Mouse (Mus musculus): ENCODE data around the gene Timm17a. TPM values are rescaled to one million over a fixed set of nuclear protein-coding genes. Genes with fewer than 3 reads are reported as not detected.

Timm17a gene
- polyA plus RNA-seq, 1 experiment from 2014 or later = 210 TPM

GRCm38 (mm10) chr1:135290908-135291307 is 22.7 kb downstream of the Timm17a start:
- no peaks in the 10 kb centered on the region for H3K27me3 ChIP-seq (ENCODE audit: control insufficient read depth, insufficient read depth, low read length)
- H3K4me3 ChIP-seq (ENCODE audit: low read depth, low read length) = no peak overlapping the region
- no peak overlapping the region for H3K9ac ChIP-seq (replicated peaks; ENCODE audit: low read length)
- H3K4me2 ChIP-seq (ENCODE audit: low read depth, low read length) = no peak overlapping the region
- ATAC-seq (replicated peaks; ENCODE audit: insufficient number of reproducible peaks, low FRiP score, low TSS enrichment, low read depth) (no peak), DNase-seq (ENCODE audit: low spot score) (no peak)
- no peaks in the 10 kb centered on the region for H3K4me1 ChIP-seq (ENCODE audit: control insufficient read depth, insufficient read depth, low read length)
- WGBS = 85% methylated on average over 5 of the region's 5 CpGs
- H3K9me3 ChIP-seq (replicated peaks; ENCODE audit: control insufficient read depth, low read length) = no peaks in the 10 kb centered on the region
- no peak overlapping the region for H3K27ac ChIP-seq (replicated peaks; ENCODE audit: low read depth, low read length)
- H3K36me3 ChIP-seq (replicated peaks; ENCODE audit: control insufficient read depth, insufficient read depth, low read depth, low read length) = no peaks in the 10 kb centered on the region; the same call in 1 of the 2 replicates

- Histone ChIP-seq H3K27me3 (ENCODE audit: control insufficient read depth, insufficient read depth, low read length) (no peaks in the 10 kb centered on the region), H3K4me2 (ENCODE audit: low read depth, low read length) (no peak overlapping the region), H3K4me3 (ENCODE audit: low read depth, low read length) (no peak overlapping the region), H3K27ac (replicated peaks; ENCODE audit: low read depth, low read length) (no peak overlapping the region), H3K36me3 (replicated peaks; ENCODE audit: control insufficient read depth, insufficient read depth, low read depth, low read length) (no peaks in the 10 kb centered on the region), H3K9ac (replicated peaks; ENCODE audit: low read length) (no peak overlapping the region), H3K9me3 (replicated peaks; ENCODE audit: control insufficient read depth, low read length) (no peaks in the 10 kb centered on the region), H3K4me1 (ENCODE audit: control insufficient read depth, insufficient read depth, low read length) (no peaks in the 10 kb centered on the region)
- no peak for DNase-seq (ENCODE audit: low spot score)
- ATAC-seq (replicated peaks; ENCODE audit: insufficient number of reproducible peaks, low FRiP score, low TSS enrichment, low read depth) = no peak
- 68% methylated on average over 2 of the region's 2 CpGs for WGBS
Observed at GRCm38 (mm10) chr1:135286311-135286710, 27.3 kb downstream of the Timm17a start.

- WGBS = 0% methylated on average over 22 of the region's 39 CpGs
- Histone ChIP-seq H3K27me3 (ENCODE audit: control insufficient read depth, insufficient read depth, low read length) (no peaks in the 10 kb centered on the region), H3K4me2 (ENCODE audit: low read depth, low read length) (peak within 1 kb of the TSS; percentile 87), H3K4me3 (ENCODE audit: low read depth, low read length) (peak within 1 kb of the TSS; percentile 76), H3K9ac (replicated peaks; ENCODE audit: low read length) (peak within 1 kb of the TSS; percentile 93), H3K9me3 (replicated peaks; ENCODE audit: control insufficient read depth, low read length) (no peaks in the 10 kb centered on the region), H3K4me1 (ENCODE audit: control insufficient read depth, insufficient read depth, low read length) (no peaks in the 10 kb centered on the region), H3K36me3 (replicated peaks; ENCODE audit: control insufficient read depth, insufficient read depth, low read depth, low read length) (no peaks in the 10 kb centered on the region), H3K27ac (replicated peaks; ENCODE audit: low read depth, low read length) (peak within 1 kb of the TSS; percentile 69)
- DNase-seq (ENCODE audit: low spot score) = peak; percentile 81
- peak; percentile 84 for ATAC-seq (replicated peaks; ENCODE audit: insufficient number of reproducible peaks, low FRiP score, low TSS enrichment, low read depth)
Observed at GRCm38 (mm10) chr1:135283826-135284291, 29.7 kb downstream of the Timm17a start, which contains the start of gene Rnpep. TSS of gene Rnpep (minus strand) at chr1:135284084.

DNA sequence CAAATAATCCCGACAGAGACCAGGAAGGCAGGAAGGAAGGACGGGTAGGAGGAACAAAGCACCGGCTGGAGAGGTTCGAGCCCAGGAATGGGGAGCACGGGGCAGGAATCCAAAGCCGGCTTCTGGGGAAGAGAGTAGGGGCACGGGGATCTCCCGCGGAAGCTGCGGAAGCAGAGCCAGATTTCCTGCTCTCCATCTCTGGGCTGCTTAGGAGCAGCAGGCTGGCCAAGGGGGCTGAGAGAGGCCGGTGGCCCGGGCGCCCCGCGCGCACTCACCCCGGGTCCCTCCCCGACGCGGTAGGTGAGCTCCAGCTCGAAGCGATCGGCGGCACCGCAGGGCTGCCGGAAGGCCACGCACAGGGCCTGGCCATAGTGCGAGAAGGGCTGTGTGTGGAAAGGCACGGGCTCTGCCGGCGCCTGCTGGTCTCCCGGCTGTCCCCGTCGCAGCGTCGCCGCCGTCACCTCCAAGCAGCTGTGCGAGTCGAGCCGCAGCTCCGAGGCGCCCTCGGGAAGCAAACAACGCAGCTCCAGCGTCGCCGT is 30.2 kb downstream of the Timm17a start:
- no peak for DNase-seq (ENCODE audit: low spot score)
- Histone ChIP-seq H3K9ac (replicated peaks; ENCODE audit: low read length) (peak overlapping the region; percentile 93), H3K4me1 (ENCODE audit: control insufficient read depth, insufficient read depth, low read length) (no peaks in the 10 kb centered on the region), H3K4me3 (ENCODE audit: low read depth, low read length) (peak overlapping the region; percentile 76), H3K27ac (replicated peaks; ENCODE audit: low read depth, low read length) (peak overlapping the region; percentile 69), H3K4me2 (ENCODE audit: low read depth, low read length) (peak overlapping the region; percentile 87), H3K27me3 (ENCODE audit: control insufficient read depth, insufficient read depth, low read length) (no peaks in the 10 kb centered on the region), H3K36me3 (replicated peaks; ENCODE audit: control insufficient read depth, insufficient read depth, low read depth, low read length) (no peaks in the 10 kb centered on the region), H3K9me3 (replicated peaks; ENCODE audit: control insufficient read depth, low read length) (no peaks in the 10 kb centered on the region)
- ATAC-seq (replicated peaks; ENCODE audit: insufficient number of reproducible peaks, low FRiP score, low TSS enrichment, low read depth) = peak; percentile 83
- WGBS = under 1% methylated on average over 48 of the region's 48 CpGs

- no peaks in the 10 kb centered on the region for H3K27me3 ChIP-seq (ENCODE audit: control insufficient read depth, insufficient read depth, low read length)
- no peaks in the 10 kb centered on the region for H3K9me3 ChIP-seq (replicated peaks; ENCODE audit: control insufficient read depth, low read length)
- H3K4me2 ChIP-seq (ENCODE audit: low read depth, low read length) = peak overlapping the region; percentile 87
- no peaks in the 10 kb centered on the region for H3K36me3 ChIP-seq (replicated peaks; ENCODE audit: control insufficient read depth, insufficient read depth, low read depth, low read length)
- WGBS = 42% methylated on average over 13 of the region's 13 CpGs
- H3K9ac ChIP-seq (replicated peaks; ENCODE audit: low read length) = peak overlapping the region; percentile 93
- peak; percentile 47 for DNase-seq (ENCODE audit: low spot score)
- H3K4me3 ChIP-seq (ENCODE audit: low read depth, low read length) = peak overlapping the region; percentile 76
- no peaks in the 10 kb centered on the region for H3K4me1 ChIP-seq (ENCODE audit: control insufficient read depth, insufficient read depth, low read length)
- no peak for ATAC-seq (replicated peaks; ENCODE audit: insufficient number of reproducible peaks, low FRiP score, low TSS enrichment, low read depth)
- H3K27ac ChIP-seq (replicated peaks; ENCODE audit: low read depth, low read length) = no peak overlapping the region; the same call in 1 of the 2 replicates
Observed at GRCm38 (mm10) chr1:135282536-135283286, 30.9 kb downstream of the Timm17a start.

DNA sequence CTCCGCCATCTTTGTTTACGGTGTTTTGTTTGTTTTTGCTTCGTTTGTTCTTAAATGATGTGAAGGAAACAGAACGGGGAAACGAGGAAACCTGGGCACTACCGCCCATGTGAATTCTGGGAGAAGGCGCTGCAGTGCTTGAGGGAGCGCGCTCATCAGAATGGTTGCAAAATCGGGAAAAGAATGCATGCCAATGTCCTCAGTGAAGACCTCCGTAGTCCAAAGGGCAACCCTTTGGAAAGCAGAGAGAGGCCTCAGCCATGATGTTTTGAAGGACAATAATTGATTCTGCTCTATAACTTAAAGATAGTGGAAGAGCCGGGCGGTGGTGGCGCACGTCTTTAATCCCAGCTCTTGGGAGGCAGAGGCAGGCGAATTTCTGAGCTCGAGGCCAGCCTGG is 31.7 kb downstream of the Timm17a start:
- Histone ChIP-seq H3K4me1 (ENCODE audit: control insufficient read depth, insufficient read depth, low read length) (no peaks in the 10 kb centered on the region), H3K4me3 (ENCODE audit: low read depth, low read length) (no peak overlapping the region), H3K27me3 (ENCODE audit: control insufficient read depth, insufficient read depth, low read length) (no peaks in the 10 kb centered on the region), H3K9ac (replicated peaks; ENCODE audit: low read length) (no peak overlapping the region), H3K4me2 (ENCODE audit: low read depth, low read length) (no peak overlapping the region), H3K27ac (replicated peaks; ENCODE audit: low read depth, low read length) (no peak overlapping the region), H3K36me3 (replicated peaks; ENCODE audit: control insufficient read depth, insufficient read depth, low read depth, low read length) (no peaks in the 10 kb centered on the region; the same call in 1 of the 2 replicates), H3K9me3 (replicated peaks; ENCODE audit: control insufficient read depth, low read length) (no peaks in the 10 kb centered on the region)
- DNase-seq (ENCODE audit: low spot score) (no peak), ATAC-seq (replicated peaks; ENCODE audit: insufficient number of reproducible peaks, low FRiP score, low TSS enrichment, low read depth) (no peak)
- WGBS = 96% methylated on average over 17 of the region's 17 CpGs

- 91% methylated on average over 9 of the region's 9 CpGs for WGBS
- no peaks in the 10 kb centered on the region; the same call in 1 of the 2 replicates for H3K36me3 ChIP-seq (replicated peaks; ENCODE audit: control insufficient read depth, insufficient read depth, low read depth, low read length)
- no peak overlapping the region for H3K9ac ChIP-seq (replicated peaks; ENCODE audit: low read length)
- H3K4me1 ChIP-seq (ENCODE audit: control insufficient read depth, insufficient read depth, low read length) = no peaks in the 10 kb centered on the region
- DNase-seq (ENCODE audit: low spot score) (no peak), ATAC-seq (replicated peaks; ENCODE audit: insufficient number of reproducible peaks, low FRiP score, low TSS enrichment, low read depth) (no peak)
- H3K4me3 ChIP-seq (ENCODE audit: low read depth, low read length) = no peak overlapping the region
- no peak overlapping the region for H3K27ac ChIP-seq (replicated peaks; ENCODE audit: low read depth, low read length)
- H3K9me3 ChIP-seq (replicated peaks; ENCODE audit: control insufficient read depth, low read length) = no peaks in the 10 kb centered on the region
- no peaks in the 10 kb centered on the region for H3K27me3 ChIP-seq (ENCODE audit: control insufficient read depth, insufficient read depth, low read length)
- H3K4me2 ChIP-seq (ENCODE audit: low read depth, low read length) = no peak overlapping the region
Observed at GRCm38 (mm10) chr1:135280646-135281045, 32.9 kb downstream of the Timm17a start.

- Histone ChIP-seq H3K4me3 (ENCODE audit: low read depth, low read length) (no peak overlapping the region), H3K4me1 (ENCODE audit: control insufficient read depth, insufficient read depth, low read length) (no peaks in the 10 kb centered on the region), H3K27me3 (ENCODE audit: control insufficient read depth, insufficient read depth, low read length) (no peaks in the 10 kb centered on the region), H3K36me3 (replicated peaks; ENCODE audit: control insufficient read depth, insufficient read depth, low read depth, low read length) (no peaks in the 10 kb centered on the region; the same call in none of the 2 replicates), H3K4me2 (ENCODE audit: low read depth, low read length) (no peak overlapping the region), H3K9me3 (replicated peaks; ENCODE audit: control insufficient read depth, low read length) (no peaks in the 10 kb centered on the region), H3K27ac (replicated peaks; ENCODE audit: low read depth, low read length) (no peak overlapping the region), H3K9ac (replicated peaks; ENCODE audit: low read length) (no peak overlapping the region)
- WGBS = 88% methylated on average over 9 of the region's 9 CpGs
- no peak for ATAC-seq (replicated peaks; ENCODE audit: insufficient number of reproducible peaks, low FRiP score, low TSS enrichment, low read depth)
- DNase-seq (ENCODE audit: low spot score) = no peak
Observed at GRCm38 (mm10) chr1:135271371-135271770, 42.2 kb downstream of the Timm17a start.

Measured in embryonic facial prominence, embryonic 11.5 days (tissue).